In genomic region chr1:161978173-161978700, GRCm38 (mm10) we compare ENCODE assay signal across 22 mouse cellular contexts. TPM values are rescaled to one million over a fixed set of nuclear protein-coding genes. Genes with fewer than 3 reads are reported as not detected.
"Had no signal": no experiment of that assay in that cellular context is flagged by ENCODE, and none has a peak within 500 bp of the region (broad histone marks: within the 10 kb centered on the region; RNA-seq: fewer than 3 reads in every experiment).

No protein-coding gene starts in this region.

- H3K9ac ChIP-seq: liver, embryonic 15.5 days; neural tube, embryonic 12.5 days had no signal

- H3K27ac ChIP-seq: kidney, postnatal 0 days; liver, embryonic 15.5 days; neural tube, embryonic 12.5 days had no signal

- H3K4me1 ChIP-seq: neural tube, embryonic 12.5 days had no signal

- H3K4me3 ChIP-seq: liver, embryonic 15.5 days; neural tube, embryonic 12.5 days had no signal

- H3K36me3 ChIP-seq: liver, embryonic 15.5 days; neural tube, embryonic 12.5 days had no signal

- H3K9me3 ChIP-seq: liver, embryonic 15.5 days; neural tube, embryonic 12.5 days had no signal

- H3K4me2 ChIP-seq: liver, embryonic 15.5 days; neural tube, embryonic 12.5 days had no signal

- DNase-seq: kidney, adult 9 months; kidney, postnatal 36 days; layer of hippocampus, adult 9-11 months; layer of hippocampus, postnatal 36 days; lung, adult 2 months; lung, postnatal 36 days; midbrain, embryonic 14.5 days; thymus, adult 18-20 months; thymus, postnatal 14 days had no signal

- H3K27me3 ChIP-seq: liver, embryonic 15.5 days; neural tube, embryonic 12.5 days had no signal

- ATAC-seq: intestine, postnatal 0 days; lung, postnatal 0 days had no signal

RNA-seq across cellular contexts. Expression of gene 4930558K02Rik, which starts 1.2 kb away (rescaled TPM):
- total RNA-seq: layer of hippocampus, adult 18-20 months; layer of hippocampus, postnatal 36 days; left cerebral cortex, postnatal 25 days; liver, adult 2 months; megakaryocyte progenitor cell, adult 5-6 weeks; monocyte, adult 5-6 weeks; neutrophil, adult 5-6 weeks had no signal
- polyA plus RNA-seq: intestine, postnatal 0 days; kidney, postnatal 0 days; liver, adult 2 months; liver, embryonic 15.5 days; lung, adult 2 months; lung, postnatal 0 days; midbrain, embryonic 14.5 days; neural tube, embryonic 12.5 days; small intestine, adult 2 months; stomach, embryonic 16.5 days had no signal
